Mouse (Mus musculus): Measurements from ENCODE around the gene Igsf9.

GRCm38 (mm10) chr1:172481111-172481510 is 477 bp upstream of the Igsf9 start:
- TF ChIP-seq CTCF (conservative IDR thresholded peaks at IDR 0.05; ENCODE audit: low read length) (no peak), POU5F1 (IDR thresholded peaks at IDR 0.05; ENCODE audit: borderline replicate concordance, low read length) (no peak), NANOG (IDR thresholded peaks at IDR 0.05; ENCODE audit: borderline replicate concordance, low read length) (no peak)
